Mouse (Mus musculus): ENCODE measurements around the gene AL732309.1. TPM values are rescaled to one million over a fixed set of nuclear protein-coding genes. Genes with fewer than 3 reads are reported as not detected.
"Not testable (repeated sequence)": the region's sequence is repeated elsewhere in the genome, so short reads cannot be mapped to it uniquely, and the experiment has no call there.

Gene AL732309.1
- polyA plus RNA-seq, 1 experiment from 2014 or later, result 9.4 TPM

DNA sequence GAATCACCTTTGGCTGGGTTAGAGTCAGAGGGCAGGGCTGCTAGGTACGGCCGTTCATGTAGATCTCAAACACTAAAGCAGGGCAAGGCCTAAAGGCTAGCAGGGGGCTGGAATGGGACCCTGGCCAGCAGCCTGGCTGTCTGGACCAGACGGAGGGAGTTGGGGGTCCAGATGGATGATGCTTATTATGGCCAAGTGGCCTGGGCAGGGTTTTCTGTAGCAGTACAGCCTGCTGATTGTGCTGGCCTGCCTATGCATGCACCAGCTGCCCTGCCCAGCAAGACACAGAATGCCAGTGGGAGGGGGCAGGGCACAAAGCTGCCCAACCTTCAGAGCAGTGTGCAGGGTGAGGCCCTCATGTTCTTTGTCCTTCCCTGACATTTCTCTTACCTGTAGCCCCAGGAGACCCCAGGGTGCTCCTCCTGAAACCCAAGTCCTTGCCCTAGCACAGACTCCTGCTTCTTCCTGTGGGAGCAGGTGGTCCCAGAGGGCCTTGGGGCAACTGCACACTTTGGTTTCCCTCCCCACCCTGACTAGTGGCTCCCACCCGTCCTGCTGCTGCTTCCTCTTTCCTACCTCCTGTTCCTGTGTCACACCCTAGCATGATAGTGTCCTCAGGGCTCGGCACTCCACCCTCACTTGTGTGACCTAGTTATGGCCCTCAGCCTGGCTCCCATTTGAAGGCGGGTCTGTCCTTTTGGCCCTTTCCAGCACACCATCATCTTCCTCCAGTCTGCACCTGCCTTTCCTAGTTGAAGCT is 19.4 kb upstream of the AL732309.1 start:
- H3K4me1 ChIP-seq, result peaks cover 57% of the 10 kb centered on the region
- 0 out of 2 replicates have a peak overlapping the region, but pooled peaks have one; percentile 2 for H3K4me3 ChIP-seq (replicated peaks)
- ATAC-seq (ENCODE audit: insufficient number of reproducible peaks, low FRiP score, low TSS enrichment, low read depth), result no peak
- 67% methylated on average over 6 of the region's 6 CpGs for WGBS
- peak overlapping the region; percentile 24; the same call in 1 of the 2 replicates for H3K4me2 ChIP-seq (replicated peaks)
- H3K27me3 ChIP-seq, result peaks cover 17% of the 10 kb centered on the region
- no peak overlapping the region for H3K27ac ChIP-seq (replicated peaks)
- H3K36me3 ChIP-seq, result peaks cover 30% of the 10 kb centered on the region
- no peaks in the 10 kb centered on the region for H3K9me3 ChIP-seq (replicated peaks)
- H3K9ac ChIP-seq, result no peak overlapping the region

DNA sequence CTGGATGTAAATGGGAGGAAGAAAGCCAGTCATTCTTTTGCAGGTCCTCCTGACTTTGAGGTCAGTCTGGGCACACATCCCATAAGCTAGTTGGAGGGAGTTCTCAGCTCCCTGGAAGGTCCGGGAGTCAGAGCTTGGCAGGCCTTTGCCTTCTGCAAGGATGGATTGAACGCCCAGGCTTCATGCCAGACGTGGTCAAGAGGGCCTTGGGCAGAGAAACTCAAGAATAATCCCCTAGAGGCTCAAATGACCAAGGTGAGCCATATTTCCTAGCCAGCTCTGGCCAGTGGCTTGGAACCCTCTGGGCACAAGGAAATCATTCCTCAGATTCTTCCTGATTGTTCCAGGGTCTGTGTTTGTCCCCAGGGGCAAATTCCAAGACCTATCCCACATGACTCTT is 18.2 kb upstream of the AL732309.1 start:
- H3K27me3 ChIP-seq, result peaks cover 17% of the 10 kb centered on the region
- H3K9me3 ChIP-seq (replicated peaks), result no peaks in the 10 kb centered on the region
- no peak overlapping the region for H3K4me3 ChIP-seq (replicated peaks)
- H3K27ac ChIP-seq (replicated peaks), result no peak overlapping the region
- 65% methylated on average over 3 of the region's 3 CpGs for WGBS
- peaks cover 19% of the 10 kb centered on the region for H3K36me3 ChIP-seq
- peaks cover 46% of the 10 kb centered on the region for H3K4me1 ChIP-seq
- no peak overlapping the region for H3K9ac ChIP-seq
- H3K4me2 ChIP-seq (replicated peaks), result no peak overlapping the region
- ATAC-seq (ENCODE audit: insufficient number of reproducible peaks, low FRiP score, low TSS enrichment, low read depth), result no peak

DNA sequence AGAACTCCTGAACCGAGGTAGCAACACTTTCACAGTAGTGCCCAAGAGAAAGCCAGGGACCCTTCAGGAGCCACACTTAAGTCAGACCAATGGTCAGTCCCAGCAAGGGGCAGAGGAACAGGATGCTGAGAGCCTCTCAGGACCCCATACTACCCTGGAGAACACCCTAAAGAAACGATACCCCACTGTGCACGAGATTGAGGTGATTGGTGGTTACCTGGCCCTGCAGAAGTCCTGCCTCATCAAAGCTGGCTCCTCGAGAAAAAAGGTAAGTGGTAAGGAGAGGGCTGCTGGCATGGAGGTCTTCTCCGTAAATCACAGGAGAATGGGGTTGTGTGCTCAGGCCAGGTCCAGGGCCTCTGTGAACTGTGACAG is 17.6 kb upstream of the AL732309.1 start:
- Histone ChIP-seq H3K27me3 (peaks cover 17% of the 10 kb centered on the region), H3K27ac (replicated peaks) (no peak overlapping the region), H3K4me2 (replicated peaks) (peak overlapping the region; percentile 99; the same call in 1 of the 2 replicates), H3K4me1 (peaks cover 46% of the 10 kb centered on the region), H3K9me3 (replicated peaks) (no peaks in the 10 kb centered on the region), H3K4me3 (replicated peaks) (peak overlapping the region; percentile 73), H3K36me3 (peaks cover 13% of the 10 kb centered on the region), H3K9ac (no peak overlapping the region)
- no peak for ATAC-seq (ENCODE audit: insufficient number of reproducible peaks, low FRiP score, low TSS enrichment, low read depth)
- 78% methylated on average over 5 of the region's 5 CpGs for WGBS

DNA sequence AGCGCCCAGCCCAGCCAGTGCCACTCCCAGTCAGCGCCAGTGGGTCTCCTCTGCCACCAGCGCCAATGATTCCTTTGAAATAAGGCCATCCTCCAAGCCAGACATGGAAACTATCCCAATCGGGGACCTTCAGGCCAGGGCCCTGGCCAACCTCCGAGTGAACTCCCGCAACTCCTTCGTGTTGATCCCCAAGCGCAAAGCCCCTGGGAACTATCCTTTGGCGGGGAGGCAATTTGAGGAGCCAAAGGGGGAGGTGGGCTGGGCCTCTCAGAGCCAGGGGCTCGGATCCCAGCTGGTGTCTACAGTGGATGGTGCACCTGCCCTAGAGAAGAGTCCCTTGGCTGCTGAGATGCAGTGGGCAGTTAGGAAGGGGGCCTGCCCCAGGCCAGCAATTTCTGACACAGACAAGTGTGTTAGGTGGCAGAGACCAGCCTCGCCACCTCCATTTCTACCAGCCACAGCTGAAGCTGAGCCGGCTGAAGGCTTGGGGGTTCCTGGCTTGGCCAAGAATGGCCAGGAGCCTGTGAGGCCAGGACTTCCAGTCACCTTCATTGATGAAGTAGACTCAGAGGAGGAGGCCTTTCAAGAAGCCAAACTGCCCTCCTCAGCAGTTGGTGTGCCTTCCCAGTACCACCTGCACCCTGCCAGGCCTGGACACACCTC is 17.1 kb upstream of the AL732309.1 start:
- peaks cover 46% of the 10 kb centered on the region for H3K4me1 ChIP-seq
- 18% methylated on average over 12 of the region's 12 CpGs for WGBS
- peak overlapping the region; percentile 99 for H3K4me2 ChIP-seq (replicated peaks)
- no peaks in the 10 kb centered on the region for H3K9me3 ChIP-seq (replicated peaks)
- H3K4me3 ChIP-seq (replicated peaks), result peak overlapping the region; percentile 73
- H3K27ac ChIP-seq (replicated peaks), result no peak overlapping the region
- peak overlapping the region; percentile 58; the same call in 1 of the 2 replicates for H3K9ac ChIP-seq
- H3K27me3 ChIP-seq, result peaks cover 17% of the 10 kb centered on the region
- H3K36me3 ChIP-seq, result peaks cover 8% of the 10 kb centered on the region
- no peak for ATAC-seq (ENCODE audit: insufficient number of reproducible peaks, low FRiP score, low TSS enrichment, low read depth)

DNA sequence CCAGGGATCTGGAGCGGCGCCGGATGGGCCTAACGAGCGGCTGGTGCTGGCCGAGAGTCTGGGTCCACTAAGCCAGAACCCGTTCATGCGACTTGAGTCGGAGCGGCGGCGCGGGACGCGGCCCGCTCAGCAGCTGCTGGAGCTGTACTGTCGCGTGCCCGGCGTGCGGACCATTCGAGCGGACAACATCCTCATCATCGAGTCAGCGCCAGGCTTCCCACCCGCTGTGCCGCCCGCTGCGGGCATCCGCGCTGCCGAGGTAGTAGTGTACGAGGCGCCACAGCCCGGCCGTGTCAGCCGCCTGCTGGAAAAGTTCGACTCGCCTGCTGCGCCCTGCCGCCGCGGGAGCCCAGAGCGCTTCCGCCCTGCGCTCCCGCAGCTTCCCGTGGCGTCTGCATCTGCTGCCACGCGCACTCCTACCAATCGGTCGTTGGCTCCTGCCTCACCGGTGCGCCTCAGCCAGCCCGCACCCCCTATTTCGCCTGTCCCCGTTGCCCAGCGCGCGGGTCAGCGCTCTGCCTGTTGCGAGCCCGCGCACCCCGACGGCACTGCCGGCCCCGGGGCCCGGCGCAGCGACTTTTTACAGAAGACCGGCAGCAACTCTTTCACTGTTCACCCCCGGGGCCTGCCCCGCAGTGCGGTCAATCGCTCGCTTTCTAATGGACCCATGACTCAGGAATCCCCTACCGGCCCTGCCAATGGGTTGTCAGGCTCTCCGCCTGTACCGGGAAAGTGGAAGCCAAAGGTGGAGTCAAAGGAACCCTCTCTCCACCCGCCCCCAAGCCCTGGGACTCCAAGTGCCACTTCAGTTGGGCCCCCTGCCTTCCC is 16.3 kb upstream of the AL732309.1 start:
- H3K9me3 ChIP-seq (replicated peaks), result no peaks in the 10 kb centered on the region
- no peak overlapping the region; the same call in 1 of the 2 replicates for H3K27ac ChIP-seq (replicated peaks)
- under 1% methylated on average over 82 of the region's 82 CpGs for WGBS
- no peak for ATAC-seq (ENCODE audit: insufficient number of reproducible peaks, low FRiP score, low TSS enrichment, low read depth)
- peak overlapping the region; percentile 73 for H3K4me3 ChIP-seq (replicated peaks)
- peak overlapping the region; percentile 99 for H3K4me2 ChIP-seq (replicated peaks)
- H3K4me1 ChIP-seq, result peaks cover 46% of the 10 kb centered on the region
- peaks cover under 1% of the 10 kb centered on the region; the same call in 1 of the 2 replicates for H3K36me3 ChIP-seq
- peak overlapping the region; percentile 58 for H3K9ac ChIP-seq
- peaks cover 17% of the 10 kb centered on the region for H3K27me3 ChIP-seq

DNA sequence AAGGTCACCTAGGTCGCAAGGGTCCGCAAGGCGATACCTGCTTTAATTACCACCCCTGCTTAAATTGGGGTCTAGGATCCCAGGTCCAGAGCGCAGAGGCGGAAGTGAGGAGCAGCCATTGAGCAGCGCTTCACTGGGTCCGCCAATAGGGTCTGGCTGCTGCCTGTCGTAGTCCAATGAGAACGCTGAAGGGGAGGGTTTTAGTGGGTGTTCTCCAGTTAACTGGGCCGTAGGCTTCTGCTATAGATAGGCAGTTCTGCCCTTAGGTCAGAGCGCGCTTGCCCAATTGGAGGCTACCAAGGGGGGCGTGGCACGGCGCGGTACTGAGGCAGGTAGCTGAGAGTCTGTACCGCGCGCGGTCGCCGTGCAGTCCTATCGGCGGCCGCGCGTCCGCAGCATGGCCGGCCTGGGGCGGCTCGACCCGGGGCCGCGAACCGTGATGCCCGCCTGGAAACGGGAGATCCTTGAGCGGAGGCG is 15.7 kb upstream of the AL732309.1 start, which contains the start of gene Tprn:
Tprn (plus strand) TSS at position 328 of the 477 bp plus-strand sequence.
- peak; percentile 98 for ATAC-seq (ENCODE audit: insufficient number of reproducible peaks, low FRiP score, low TSS enrichment, low read depth)
- Histone ChIP-seq H3K9ac (peak within 1 kb of the TSS; percentile 58), H3K27ac (replicated peaks) (no peak within 1 kb of the TSS; the same call in 1 of the 2 replicates), H3K4me2 (replicated peaks) (peak within 1 kb of the TSS; percentile 99), H3K4me3 (replicated peaks) (peak within 1 kb of the TSS; percentile 73), H3K36me3 (no peaks in the 10 kb centered on the region), H3K9me3 (replicated peaks) (no peaks in the 10 kb centered on the region), H3K27me3 (peaks cover 17% of the 10 kb centered on the region), H3K4me1 (peaks cover 45% of the 10 kb centered on the region)
- 0% methylated on average over 38 of the region's 39 CpGs for WGBS

DNA sequence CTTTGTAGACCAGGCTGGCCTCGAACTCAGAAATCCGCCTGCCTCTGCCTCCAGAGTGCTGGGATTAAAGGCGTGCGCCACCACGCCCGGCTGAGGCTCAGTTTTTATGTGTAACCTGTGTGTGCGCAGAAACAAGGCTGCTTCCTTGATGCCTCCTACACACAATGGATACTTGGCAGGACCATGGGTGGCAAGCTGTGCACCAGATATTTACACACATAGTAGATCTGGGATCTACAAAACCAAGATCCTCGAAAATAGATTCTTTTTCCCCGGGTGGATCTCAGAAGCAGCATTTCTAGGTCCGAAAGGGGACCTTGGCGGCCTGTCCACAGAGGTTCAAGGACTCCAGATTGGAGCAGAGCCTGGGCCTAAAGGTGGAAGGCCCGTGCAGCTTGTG is 15.2 kb upstream of the AL732309.1 start:
- H3K9ac ChIP-seq, result no peak overlapping the region
- H3K27ac ChIP-seq (replicated peaks), result no peak overlapping the region
- H3K27me3 ChIP-seq, result peaks cover 17% of the 10 kb centered on the region
- peaks cover 40% of the 10 kb centered on the region for H3K4me1 ChIP-seq
- WGBS, result 44% methylated on average over 12 of the region's 12 CpGs
- peak overlapping the region; percentile 99 for H3K4me2 ChIP-seq (replicated peaks)
- no peak; the same call in 1 of the 2 replicates for ATAC-seq (ENCODE audit: insufficient number of reproducible peaks, low FRiP score, low TSS enrichment, low read depth)
- H3K9me3 ChIP-seq (replicated peaks), result no peaks in the 10 kb centered on the region
- H3K36me3 ChIP-seq, result no peaks in the 10 kb centered on the region
- H3K4me3 ChIP-seq (replicated peaks), result peak overlapping the region; percentile 73

DNA sequence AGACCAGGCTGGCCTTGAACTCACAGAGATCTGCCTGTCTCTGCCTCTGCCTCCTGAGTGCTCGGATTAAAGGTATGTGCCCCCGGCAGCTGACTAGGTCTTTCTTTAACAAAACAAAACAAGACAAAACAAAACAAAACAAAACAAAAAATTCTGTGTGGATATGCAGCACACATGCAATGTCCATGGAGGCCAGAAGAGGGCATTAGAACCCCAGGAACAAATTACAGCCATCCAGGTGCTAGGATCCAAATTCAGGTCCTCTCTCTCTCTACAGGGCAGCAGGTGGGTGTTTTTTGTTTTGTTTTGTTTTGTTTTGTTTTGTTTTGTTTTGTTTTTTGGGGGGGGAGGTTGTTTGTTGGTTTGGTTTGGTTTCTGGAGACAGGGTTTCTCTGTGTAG is 12.2 kb upstream of the AL732309.1 start:
- no peak overlapping the region for H3K4me3 ChIP-seq (replicated peaks)
- no peak overlapping the region for H3K27ac ChIP-seq (replicated peaks)
- no peaks in the 10 kb centered on the region for H3K36me3 ChIP-seq
- peaks cover 8% of the 10 kb centered on the region for H3K27me3 ChIP-seq
- peaks cover 32% of the 10 kb centered on the region for H3K4me1 ChIP-seq
- 52% methylated on average over 2 of the region's 2 CpGs for WGBS
- ATAC-seq (ENCODE audit: insufficient number of reproducible peaks, low FRiP score, low TSS enrichment, low read depth), result no peak
- no peak overlapping the region for H3K9ac ChIP-seq
- no peaks in the 10 kb centered on the region for H3K9me3 ChIP-seq (replicated peaks)
- no peak overlapping the region for H3K4me2 ChIP-seq (replicated peaks)

DNA sequence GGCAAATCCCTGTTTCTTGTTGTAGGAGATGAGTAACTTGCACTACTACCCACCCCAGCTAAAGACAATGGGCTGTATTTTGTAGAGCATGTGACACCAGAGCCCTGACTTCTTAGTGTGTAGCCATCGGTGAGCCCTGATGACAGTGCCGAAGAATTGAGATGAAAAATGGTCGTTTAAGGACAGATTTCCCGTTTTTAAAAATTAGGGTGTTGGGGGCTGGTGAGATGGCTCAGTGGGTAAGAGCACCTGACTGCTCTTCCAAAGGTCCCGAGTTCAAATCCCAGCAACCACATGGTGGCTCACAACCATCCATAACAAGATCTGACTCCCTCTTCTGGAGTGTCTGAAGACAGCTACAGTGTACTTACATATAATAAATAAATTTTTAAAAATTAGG is 10.6 kb upstream of the AL732309.1 start:
- not testable (repeated sequence) for H3K27me3 ChIP-seq; H3K4me2 ChIP-seq (replicated peaks); H3K9ac ChIP-seq; H3K4me3 ChIP-seq (replicated peaks); H3K27ac ChIP-seq (replicated peaks); ATAC-seq (ENCODE audit: insufficient number of reproducible peaks, low FRiP score, low TSS enrichment, low read depth); H3K36me3 ChIP-seq; H3K9me3 ChIP-seq (replicated peaks)
- peaks cover 21% of the 10 kb centered on the region for H3K4me1 ChIP-seq
- WGBS, result 88% methylated on average over 5 of the region's 5 CpGs

DNA sequence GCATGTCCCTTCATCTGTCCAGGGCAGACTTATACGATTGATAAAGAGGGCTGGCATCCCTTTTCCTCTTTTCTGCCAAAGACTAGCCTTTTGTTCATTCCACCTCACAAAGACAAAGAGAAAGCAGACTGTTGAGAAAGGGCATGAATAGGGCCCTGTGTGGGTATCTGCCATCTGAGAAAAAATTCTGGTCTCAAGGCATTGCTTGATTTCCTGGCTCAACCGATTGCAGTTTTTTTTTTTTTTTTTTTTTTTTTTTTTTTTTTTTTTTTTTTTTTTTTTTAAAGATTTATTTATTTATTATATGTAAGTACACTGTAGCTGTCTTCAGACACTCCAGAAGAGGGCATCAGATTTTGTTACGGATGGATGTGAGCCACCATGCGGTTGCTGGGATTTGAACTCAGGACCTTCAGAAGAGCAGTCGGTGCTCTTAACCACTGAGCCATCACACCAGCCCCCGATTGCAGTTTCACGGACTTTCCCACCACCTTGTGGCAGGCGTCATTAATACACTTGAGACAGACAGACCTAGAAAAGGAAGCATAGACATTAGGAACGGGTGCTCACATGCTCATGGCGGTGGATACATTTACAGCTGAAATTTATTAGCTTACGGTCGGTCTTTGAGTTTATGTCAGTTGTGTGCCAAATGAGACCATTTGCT is 9.9 kb upstream of the AL732309.1 start:
- H3K36me3 ChIP-seq, result peaks cover 11% of the 10 kb centered on the region

More for the DNA sequence above, 9.9 kb upstream of the AL732309.1 start:
- Histone ChIP-seq H3K4me3 (replicated peaks) (peak overlapping the region; percentile 99), H3K4me1 (peaks cover 17% of the 10 kb centered on the region), H3K4me2 (replicated peaks) (peak overlapping the region; percentile 92)
- not testable (repeated sequence) for H3K27ac ChIP-seq (replicated peaks); H3K9ac ChIP-seq; ATAC-seq (ENCODE audit: insufficient number of reproducible peaks, low FRiP score, low TSS enrichment, low read depth); H3K9me3 ChIP-seq (replicated peaks); H3K27me3 ChIP-seq
- WGBS, result 54% methylated on average over 12 of the region's 12 CpGs

Data from embryonic facial prominence, embryonic 15.5 days (tissue).